Mouse (Mus musculus): Measurements from ENCODE around the gene Gm20683. TPM values are rescaled to one million over a fixed set of nuclear protein-coding genes. Genes with fewer than 3 reads are reported as not detected.

The Gm20683 gene
- polyA plus RNA-seq, 1 experiment from 2014 or later: 0.34 TPM

GRCm38 (mm10) chr17:25835301-25835700, 6.3 kb downstream of the Gm20683 start:
- H3K27ac ChIP-seq (ENCODE audit: low read depth): no peak overlapping the region
- no peak overlapping the region for H3K4me3 ChIP-seq (ENCODE audit: low read depth, low read length)
- no peaks in the 10 kb centered on the region for H3K9me3 ChIP-seq (ENCODE audit: low read length)
- ATAC-seq: no peak
- peaks cover 58% of the 10 kb centered on the region for H3K4me1 ChIP-seq (ENCODE audit: insufficient read depth)
- 87% methylated on average over 7 of the region's 7 CpGs for WGBS (ENCODE audit: insufficient replicate concordance)
- no peak for TF ChIP-seq CTCF (IDR thresholded peaks at IDR 0.05; ENCODE audit: low read depth)
- TF ChIP-seq EP300 (IDR thresholded peaks at IDR 0.05; ENCODE audit: low read depth): no peak
- H3K27me3 ChIP-seq (ENCODE audit: insufficient read depth, low read length): no peaks in the 10 kb centered on the region
- H3K36me3 ChIP-seq (replicated peaks; ENCODE audit: insufficient read depth, low read length): peaks cover 35% of the 10 kb centered on the region
- H3K4me2 ChIP-seq (ENCODE audit: low read depth, low read length): peak overlapping the region; percentile 99
- no peak overlapping the region for H3K9ac ChIP-seq (replicated peaks)
- DNase-seq: no peak

GRCm38 (mm10) chr17:25834595-25835222, 6.9 kb downstream of the Gm20683 start:
- ATAC-seq (no peak), DNase-seq (no peak)
- Histone ChIP-seq H3K27ac (ENCODE audit: low read depth) (peak overlapping the region; percentile 99), H3K9ac (replicated peaks) (peak overlapping the region; percentile 84), H3K4me2 (ENCODE audit: low read depth, low read length) (peak overlapping the region; percentile 99), H3K4me3 (ENCODE audit: low read depth, low read length) (peak overlapping the region; percentile 75), H3K27me3 (ENCODE audit: insufficient read depth, low read length) (no peaks in the 10 kb centered on the region), H3K4me1 (ENCODE audit: insufficient read depth) (peaks cover 62% of the 10 kb centered on the region), H3K36me3 (replicated peaks; ENCODE audit: insufficient read depth, low read length) (peaks cover 32% of the 10 kb centered on the region), H3K9me3 (ENCODE audit: low read length) (no peaks in the 10 kb centered on the region)
- TF ChIP-seq EP300 (IDR thresholded peaks at IDR 0.05; ENCODE audit: low read depth): no peak
- 76% methylated on average over 12 of the region's 12 CpGs for WGBS (ENCODE audit: insufficient replicate concordance)

- Histone ChIP-seq H3K36me3 (replicated peaks; ENCODE audit: insufficient read depth, low read length) (peaks cover 26% of the 10 kb centered on the region), H3K4me1 (ENCODE audit: insufficient read depth) (peaks cover 67% of the 10 kb centered on the region), H3K27ac (ENCODE audit: low read depth) (peak overlapping the region; percentile 99), H3K9ac (replicated peaks) (peak overlapping the region; percentile 84), H3K27me3 (ENCODE audit: insufficient read depth, low read length) (no peaks in the 10 kb centered on the region), H3K4me3 (ENCODE audit: low read depth, low read length) (peak overlapping the region; percentile 75), H3K9me3 (ENCODE audit: low read length) (no peaks in the 10 kb centered on the region), H3K4me2 (ENCODE audit: low read depth, low read length) (peak overlapping the region; percentile 99)
- 33% methylated on average over 6 of the region's 6 CpGs for WGBS (ENCODE audit: insufficient replicate concordance)
- DNase-seq: no peak
- no peak for ATAC-seq
- no peak for TF ChIP-seq EP300 (IDR thresholded peaks at IDR 0.05; ENCODE audit: low read depth)
- no peak for TF ChIP-seq CTCF (IDR thresholded peaks at IDR 0.05; ENCODE audit: low read depth)
Observed at GRCm38 (mm10) chr17:25833961-25834594, 7.5 kb downstream of the Gm20683 start.

GRCm38 (mm10) chr17:25833291-25833663, 8.3 kb downstream of the Gm20683 start, which contains the start of gene Stub1:
TSS of gene Stub1 (minus strand) at chr17:25833404.
- no peak for TF ChIP-seq CTCF (IDR thresholded peaks at IDR 0.05; ENCODE audit: low read depth)
- no peak for TF ChIP-seq EP300 (IDR thresholded peaks at IDR 0.05; ENCODE audit: low read depth)
- no peaks in the 10 kb centered on the region for H3K9me3 ChIP-seq (ENCODE audit: low read length)
- peak within 1 kb of the TSS; percentile 99 for H3K4me2 ChIP-seq (ENCODE audit: low read depth, low read length)
- under 1% methylated on average over 24 of the region's 24 CpGs for WGBS (ENCODE audit: insufficient replicate concordance)
- H3K4me3 ChIP-seq (ENCODE audit: low read depth, low read length): peak within 1 kb of the TSS; percentile 75
- ATAC-seq (peak; percentile 66), DNase-seq (peak; percentile 87)
- H3K36me3 ChIP-seq (replicated peaks; ENCODE audit: insufficient read depth, low read length): peaks cover 21% of the 10 kb centered on the region
- no peaks in the 10 kb centered on the region for H3K27me3 ChIP-seq (ENCODE audit: insufficient read depth, low read length)
- peak within 1 kb of the TSS; percentile 84 for H3K9ac ChIP-seq (replicated peaks)
- peak within 1 kb of the TSS; percentile 99 for H3K27ac ChIP-seq (ENCODE audit: low read depth)
- peaks cover 67% of the 10 kb centered on the region for H3K4me1 ChIP-seq (ENCODE audit: insufficient read depth)

- 1% methylated on average over 66 of the region's 77 CpGs for WGBS (ENCODE audit: insufficient replicate concordance)
Observed at GRCm38 (mm10) chr17:25832436-25833290, 8.9 kb downstream of the Gm20683 start.

More at GRCm38 (mm10) chr17:25832436-25833290, 8.9 kb downstream of the Gm20683 start:
- ATAC-seq (peak; percentile 89), DNase-seq (peak; percentile 99)
- Histone ChIP-seq H3K9ac (replicated peaks) (peak overlapping the region; percentile 84), H3K36me3 (replicated peaks; ENCODE audit: insufficient read depth, low read length) (peaks cover 21% of the 10 kb centered on the region), H3K4me3 (ENCODE audit: low read depth, low read length) (peak overlapping the region; percentile 75), H3K27me3 (ENCODE audit: insufficient read depth, low read length) (no peaks in the 10 kb centered on the region), H3K4me1 (ENCODE audit: insufficient read depth) (peaks cover 70% of the 10 kb centered on the region), H3K27ac (ENCODE audit: low read depth) (peak overlapping the region; percentile 99), H3K9me3 (ENCODE audit: low read length) (no peaks in the 10 kb centered on the region), H3K4me2 (ENCODE audit: low read depth, low read length) (peak overlapping the region; percentile 99)
- TF ChIP-seq EP300 (IDR thresholded peaks at IDR 0.05; ENCODE audit: low read depth): no peak
- no peak for TF ChIP-seq CTCF (IDR thresholded peaks at IDR 0.05; ENCODE audit: low read depth)
